Mouse (Mus musculus): ENCODE results near the gene Vasp.

DNA sequence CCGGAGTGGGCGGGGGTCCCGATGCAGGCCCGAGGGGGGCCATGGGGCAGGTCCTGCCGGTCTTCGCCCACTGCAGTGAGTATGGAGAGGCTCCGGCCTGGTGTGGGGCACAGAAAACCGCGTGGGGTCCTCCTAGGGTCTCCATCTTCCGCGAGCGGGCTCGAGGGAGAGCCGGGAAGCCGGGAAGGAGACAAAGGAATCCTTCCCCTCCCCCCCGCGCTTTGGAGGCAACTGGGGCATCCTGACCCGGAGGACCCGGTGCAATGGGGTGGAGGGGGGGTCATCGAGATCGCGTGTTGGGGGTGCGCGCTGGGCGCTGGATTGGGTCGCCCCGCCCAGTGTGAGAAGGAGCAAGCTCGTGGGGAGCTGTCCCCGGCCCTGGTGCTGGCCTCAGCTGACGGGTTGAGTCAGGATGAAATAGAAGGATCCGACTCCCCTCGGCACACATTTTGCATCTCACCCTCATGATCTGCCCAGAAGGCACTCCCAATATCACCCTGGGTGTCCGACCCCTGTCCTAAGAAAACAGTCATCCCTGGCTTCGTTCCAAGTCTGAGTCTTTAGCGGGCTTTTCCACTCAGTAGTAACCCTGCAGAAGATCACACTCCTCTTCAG is 11.3 kb upstream of the Vasp start:
- TF ChIP-seq EP300 (IDR thresholded peaks at IDR 0.05; ENCODE audit: low read depth), result no peak
- TF ChIP-seq CTCF (IDR thresholded peaks at IDR 0.05; ENCODE audit: low read depth), result no peak

All from heart, postnatal 0 days (tissue).